Mouse (Mus musculus): ENCODE measurements at regions not wholly inside any gene's neighbourhood (a gene's known extent, or its start where the extent isn't known, plus 50 kb on each side); places are given as distances from the start of the nearest gene placed in this dataset.

DNA sequence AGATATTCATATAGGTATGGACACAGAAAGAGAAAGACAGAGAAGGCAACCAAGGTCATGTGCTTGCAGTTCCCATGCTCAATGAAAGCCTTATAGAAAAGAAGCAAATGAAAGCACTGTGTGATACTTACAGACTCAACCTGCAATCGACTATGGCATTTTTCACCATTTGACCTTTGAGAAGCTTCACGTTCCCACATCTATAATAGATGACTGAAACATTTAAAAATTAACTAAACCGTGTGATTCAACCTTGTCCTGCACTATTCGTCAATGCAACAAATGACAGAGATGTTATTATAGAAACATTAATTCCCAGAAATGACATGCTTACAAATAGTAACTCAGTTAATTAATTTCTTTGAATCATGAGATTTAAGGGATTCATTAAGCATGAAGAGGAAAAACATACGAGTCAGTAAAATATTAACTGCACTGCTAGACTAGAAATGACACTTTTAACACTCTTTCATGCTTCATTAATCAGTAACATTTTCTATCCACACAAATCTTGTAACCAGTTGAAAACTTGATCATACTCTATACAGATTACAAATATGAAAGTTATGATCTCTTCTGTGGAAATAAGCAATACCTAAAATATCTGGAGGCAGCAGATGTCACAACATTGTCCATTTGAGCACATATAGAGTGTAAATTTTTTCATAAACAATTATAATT is 545.2 kb upstream of the N6amt1 start:
- no peak for DNase-seq (ENCODE audit: low read depth, low spot score)

DNA sequence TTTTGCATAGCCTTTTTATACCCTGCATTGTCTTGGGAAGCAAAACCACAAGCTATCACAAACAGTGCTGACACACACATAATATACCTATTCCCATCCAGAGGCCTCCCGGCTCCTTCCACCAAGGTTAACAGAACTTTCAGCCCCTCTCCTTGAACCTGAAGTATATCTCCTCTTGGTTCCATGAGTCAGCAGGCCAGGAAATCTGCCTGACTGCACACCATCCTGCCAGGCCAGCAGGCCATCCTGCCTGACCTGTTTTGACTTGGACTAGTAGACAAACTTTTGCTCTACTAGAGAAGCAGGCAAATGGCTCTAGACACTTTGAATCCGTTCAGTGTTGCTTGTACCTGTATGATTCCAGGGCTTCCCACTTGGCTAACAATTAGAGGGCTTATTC is 547.6 kb upstream of the N6amt1 start:
- DNase-seq (ENCODE audit: low read depth, low spot score): no peak

DNA sequence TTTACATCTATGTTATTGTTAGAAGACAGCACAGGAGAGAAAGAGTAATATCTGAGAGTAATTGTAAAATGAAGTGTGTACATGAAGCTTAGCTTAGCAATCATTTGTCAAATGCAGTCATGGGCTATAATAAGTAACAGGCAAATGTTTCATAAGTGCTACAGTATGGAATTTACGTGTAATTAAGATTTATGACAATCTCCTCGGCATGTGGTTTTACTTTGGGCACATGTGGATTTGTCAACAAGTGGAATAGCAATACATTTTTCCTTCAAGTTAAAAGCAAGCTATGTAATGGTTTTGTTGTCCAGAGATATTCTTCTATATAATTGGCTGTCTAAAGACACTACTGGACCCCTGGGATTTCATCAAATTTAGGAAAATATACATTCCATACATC is 577.9 kb upstream of the N6amt1 start:
- no peak for DNase-seq (ENCODE audit: low read depth, low spot score)

DNA sequence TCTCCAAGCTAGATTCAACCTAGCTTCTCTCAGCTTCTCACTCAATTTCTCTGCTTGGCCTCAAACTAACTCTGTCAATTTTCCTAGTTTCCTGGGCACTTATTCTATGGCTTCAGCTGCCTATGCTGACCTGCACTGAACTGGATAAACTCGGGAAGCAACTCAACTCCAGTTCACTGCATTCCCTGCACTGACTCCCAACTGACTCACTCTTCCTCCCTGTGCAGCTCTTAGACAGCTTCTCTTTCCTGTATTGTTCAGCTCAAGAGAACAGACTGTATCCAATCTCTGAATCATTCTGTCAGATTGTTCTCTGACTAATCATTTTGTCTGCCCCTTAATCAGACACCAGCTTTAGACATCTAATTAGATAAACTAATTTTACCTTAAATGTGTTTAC is 581.4 kb upstream of the N6amt1 start:
- DNase-seq (ENCODE audit: low read depth, low spot score): no peak

DNA sequence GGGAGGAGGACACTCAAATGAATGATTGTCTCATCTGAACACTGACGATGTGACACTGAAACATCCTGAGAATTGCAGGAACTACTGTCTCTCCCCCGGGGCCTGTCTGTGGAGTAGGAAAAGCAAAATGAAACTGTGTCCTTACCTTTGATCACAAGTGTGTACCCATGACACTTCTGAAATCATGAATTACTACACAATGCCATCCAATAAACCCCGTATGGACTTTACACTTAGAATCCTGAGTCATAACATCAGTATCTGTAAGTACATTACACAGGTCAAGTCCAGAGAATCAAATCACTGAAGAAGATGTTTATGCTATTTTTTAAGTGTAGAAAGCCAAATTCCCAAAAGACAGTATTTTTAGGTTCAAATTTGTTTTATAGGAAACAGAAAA is 585.1 kb upstream of the N6amt1 start:
- no peak for DNase-seq (ENCODE audit: low read depth, low spot score)

DNA sequence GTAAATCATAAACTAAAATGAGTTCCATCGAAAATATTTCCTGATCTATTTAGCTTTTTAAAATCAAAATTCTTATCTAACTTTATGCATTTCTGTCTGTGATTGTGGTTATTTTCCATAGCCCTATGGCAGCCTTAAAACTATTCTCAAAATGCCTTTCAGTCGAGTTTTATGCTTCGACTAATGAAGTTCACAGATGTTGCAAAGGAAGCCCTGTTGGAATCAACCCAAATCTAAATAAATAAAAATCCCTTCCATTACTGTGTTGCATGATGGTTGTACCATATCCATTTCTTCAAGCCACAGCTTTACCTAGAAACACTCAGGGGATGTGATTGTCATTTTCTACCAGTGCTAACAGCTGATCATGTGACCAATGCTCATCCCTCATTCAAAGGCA is 585.6 kb upstream of the N6amt1 start:
- no peak for DNase-seq (ENCODE audit: low read depth, low spot score)

DNA sequence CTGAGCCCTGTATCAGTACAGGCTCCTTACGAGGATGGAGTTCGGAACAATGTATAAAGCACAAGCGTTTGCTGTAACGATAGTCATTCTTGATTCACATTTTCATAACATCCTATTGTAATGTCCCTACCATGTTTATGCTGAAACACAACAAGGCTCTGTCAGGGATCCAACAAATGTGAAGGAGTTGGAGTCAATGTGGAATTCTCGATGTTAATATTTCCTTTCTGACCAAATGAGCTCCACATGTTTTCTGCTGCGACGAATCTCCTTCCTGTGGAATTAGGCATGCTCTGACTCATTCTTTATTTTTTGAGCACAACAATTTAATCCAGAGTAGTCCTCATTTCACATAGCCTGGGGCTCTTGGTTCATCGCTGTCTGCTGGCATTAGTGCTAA is 588.0 kb upstream of the N6amt1 start:
- no peak for DNase-seq (ENCODE audit: low read depth, low spot score)

DNA sequence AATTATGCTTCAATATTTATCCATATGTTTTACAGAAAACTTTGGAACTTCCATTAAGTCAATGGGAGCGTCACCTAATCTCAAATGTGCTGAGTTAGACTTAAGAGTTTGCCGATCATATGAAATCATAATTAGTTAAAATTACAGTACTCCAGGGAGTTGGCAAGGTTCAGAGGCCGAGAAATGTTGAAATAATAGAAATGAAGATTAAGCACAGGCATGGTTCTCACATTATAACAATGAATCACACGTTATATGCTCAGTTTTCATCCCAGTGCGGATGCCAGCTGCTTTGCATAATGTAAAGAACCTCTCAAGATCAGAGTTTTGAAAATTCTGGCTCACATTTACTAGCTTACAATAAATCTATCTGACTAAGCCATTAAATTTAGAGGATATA is 612.7 kb upstream of the N6amt1 start:
- DNase-seq (ENCODE audit: low read depth, low spot score): no peak

DNA sequence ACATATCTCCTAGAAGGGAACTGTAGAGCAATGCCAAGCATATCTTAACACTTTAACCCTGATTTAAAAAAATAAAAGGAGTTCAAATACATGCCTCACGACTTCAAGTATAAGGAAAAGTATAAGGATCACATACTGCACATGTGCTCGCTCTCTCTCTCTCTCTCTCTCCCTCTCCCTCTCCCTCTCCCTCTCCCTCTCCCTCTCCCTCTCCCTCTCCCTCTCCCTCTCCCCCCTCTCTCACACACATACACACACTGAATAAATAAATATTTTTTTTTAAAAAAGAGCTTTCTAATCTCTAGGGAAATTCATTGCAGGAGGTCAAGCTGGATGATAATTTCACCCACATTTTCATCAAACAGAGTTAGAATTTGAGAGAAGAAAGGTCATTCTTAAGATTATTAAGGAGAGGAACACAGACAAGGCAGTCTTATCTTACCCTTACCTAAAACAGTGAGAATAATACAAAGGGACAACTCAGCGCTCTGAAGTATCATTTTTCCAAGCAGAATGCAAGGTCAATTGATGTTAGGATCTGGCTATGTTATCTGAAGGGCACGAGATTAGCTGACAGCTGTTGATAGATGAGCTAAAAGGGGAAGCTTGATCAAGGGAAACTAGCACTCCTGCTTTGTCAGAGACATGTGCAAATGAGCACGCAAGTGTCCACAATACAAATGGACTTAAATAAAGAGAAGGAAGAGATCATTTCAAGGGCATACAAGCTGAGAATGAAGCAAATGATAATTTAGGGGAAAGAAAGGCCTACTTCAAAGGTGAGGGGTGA is 634.8 kb upstream of the N6amt1 start:
- no peak for DNase-seq (ENCODE audit: low read depth, low spot score)

DNA sequence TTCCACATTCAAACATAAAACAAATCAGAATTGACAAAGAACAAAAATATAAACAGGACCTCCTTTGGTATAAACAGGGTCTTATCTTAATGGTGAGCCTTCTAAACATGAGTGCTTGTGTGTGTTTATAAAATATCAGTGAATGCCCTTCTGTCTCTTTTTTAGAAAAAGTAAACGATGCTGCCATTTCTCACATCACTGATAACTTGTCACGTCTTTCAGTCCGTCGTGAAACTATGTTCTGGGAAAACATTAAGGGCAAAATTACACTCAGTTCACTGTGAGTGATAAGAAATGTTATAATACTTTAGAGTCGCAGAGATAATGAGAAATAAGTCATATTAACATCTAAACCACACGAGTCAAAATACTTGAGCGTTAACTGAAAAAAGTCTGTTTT is 635.6 kb upstream of the N6amt1 start:
- no peak for DNase-seq (ENCODE audit: low read depth, low spot score)

DNA sequence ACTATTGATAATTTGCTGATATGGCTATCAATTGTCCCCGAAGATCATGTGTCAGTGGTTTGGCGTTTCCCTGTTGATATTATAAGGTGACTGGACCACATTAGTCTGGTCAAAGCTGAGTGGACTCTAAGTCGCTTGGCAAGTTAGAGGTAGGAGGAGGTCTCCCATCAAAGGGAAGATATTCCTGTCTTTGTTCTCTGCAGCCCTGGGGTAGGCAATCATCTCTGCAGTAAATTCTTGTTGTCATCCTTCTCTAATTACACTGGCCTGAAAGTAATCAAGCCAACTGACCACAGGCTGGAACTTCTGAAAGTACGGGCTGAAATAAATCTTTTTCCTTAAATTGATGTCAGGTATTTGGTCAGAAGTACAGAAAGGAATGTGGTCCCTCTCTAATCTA is 652.3 kb upstream of the N6amt1 start:
- no peak for DNase-seq (ENCODE audit: low read depth, low spot score)

DNA sequence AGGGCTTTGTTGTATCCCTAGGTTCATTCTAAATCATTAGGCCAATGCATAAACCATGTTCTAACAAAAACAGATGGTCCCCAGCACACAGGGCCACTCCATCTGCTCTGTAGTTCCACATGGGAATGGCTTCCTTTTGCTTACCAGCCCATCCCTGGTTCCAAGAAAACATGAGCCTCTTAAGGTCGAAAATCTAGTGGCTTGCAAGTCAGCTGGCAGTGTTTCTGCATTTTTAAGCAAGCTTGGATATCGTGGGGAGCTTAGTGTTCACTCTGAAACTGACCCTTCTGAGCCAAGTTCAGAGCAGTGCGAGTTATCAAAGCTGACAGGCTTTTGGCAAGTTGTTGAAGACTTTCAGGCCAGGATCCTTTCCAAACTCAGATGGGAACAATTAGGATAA is 659.5 kb upstream of the N6amt1 start:
- DNase-seq (ENCODE audit: low read depth, low spot score): peak; percentile 4

DNA sequence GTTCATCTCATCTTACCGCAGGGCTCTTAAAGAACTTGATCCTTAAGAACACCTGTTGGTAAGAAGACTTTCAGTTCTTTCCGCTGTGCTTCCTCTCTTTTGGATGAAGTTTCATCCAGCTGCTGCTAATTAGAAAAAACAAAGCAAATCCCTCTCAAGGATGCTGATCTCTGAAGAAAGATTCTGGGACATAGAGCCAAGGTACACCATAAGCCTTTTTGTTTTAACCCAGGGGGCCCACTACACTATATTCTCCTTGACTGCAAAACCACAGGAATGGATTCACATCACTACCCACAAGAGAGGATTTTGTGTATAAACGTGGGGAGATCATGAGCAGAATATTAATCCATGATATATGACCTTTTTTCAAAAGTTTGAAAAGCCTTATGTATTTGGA is 694.8 kb upstream of the N6amt1 start:
- DNase-seq (ENCODE audit: low read depth, low spot score): no peak

DNA sequence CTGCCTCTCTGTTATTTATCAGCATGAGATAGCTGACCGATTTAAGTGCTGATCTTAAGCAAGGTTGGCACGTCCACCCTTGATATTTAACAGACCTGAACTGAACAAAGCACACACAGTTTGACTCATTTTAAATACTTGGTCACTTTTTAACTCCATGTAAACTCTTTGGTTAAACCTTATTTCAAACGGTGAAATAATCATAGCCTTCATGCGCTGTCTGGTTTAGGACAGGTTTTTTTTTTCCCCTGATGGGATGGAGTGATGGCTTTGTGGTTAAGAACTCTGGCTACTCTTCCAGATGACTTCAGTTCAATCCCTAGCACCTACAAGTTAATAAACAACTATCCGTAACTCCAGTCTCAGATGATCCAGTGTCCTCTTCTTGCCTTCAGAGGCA is 706.7 kb upstream of the N6amt1 start:
- DNase-seq (ENCODE audit: low read depth, low spot score): no peak

DNA sequence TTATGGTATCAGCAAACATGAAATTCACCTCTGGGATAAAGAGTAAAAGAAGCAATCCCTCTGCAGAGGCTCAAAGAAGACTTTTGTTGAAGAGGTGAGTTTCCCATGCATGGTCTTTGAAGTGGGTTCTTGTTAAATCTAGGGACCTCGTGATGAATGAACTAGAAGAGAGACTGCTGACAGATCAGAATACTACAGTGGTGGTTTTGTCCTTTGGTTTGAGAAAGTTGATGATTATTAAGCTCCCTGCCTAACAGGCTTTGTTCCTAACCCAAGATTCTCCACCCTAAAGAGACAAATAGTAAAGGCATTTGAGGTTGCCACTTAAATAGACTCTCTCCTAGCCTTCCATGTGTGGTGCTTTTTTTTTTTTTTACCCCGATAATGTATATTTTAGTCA is 707.2 kb upstream of the N6amt1 start:
- no peak for DNase-seq (ENCODE audit: low read depth, low spot score)

DNA sequence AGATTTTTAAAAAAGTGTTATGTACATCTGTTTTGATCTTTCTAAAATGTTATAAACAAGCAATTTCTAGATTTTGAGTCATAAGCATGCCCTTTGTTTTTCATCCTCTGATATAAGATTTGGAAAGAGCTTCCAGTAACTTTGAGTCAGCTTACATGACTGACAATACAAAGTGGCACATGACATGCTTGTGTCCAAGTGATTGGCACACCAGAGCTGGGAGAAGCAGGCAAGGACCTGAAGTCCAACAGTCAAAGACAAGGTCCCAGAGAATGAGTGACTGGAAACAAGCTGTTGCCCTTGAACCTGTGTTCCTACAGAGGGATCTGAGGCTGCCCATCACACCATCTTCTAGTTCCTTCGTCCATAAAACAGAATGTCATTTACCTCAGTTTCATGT is 708.5 kb upstream of the N6amt1 start:
- DNase-seq (ENCODE audit: low read depth, low spot score): no peak

DNA sequence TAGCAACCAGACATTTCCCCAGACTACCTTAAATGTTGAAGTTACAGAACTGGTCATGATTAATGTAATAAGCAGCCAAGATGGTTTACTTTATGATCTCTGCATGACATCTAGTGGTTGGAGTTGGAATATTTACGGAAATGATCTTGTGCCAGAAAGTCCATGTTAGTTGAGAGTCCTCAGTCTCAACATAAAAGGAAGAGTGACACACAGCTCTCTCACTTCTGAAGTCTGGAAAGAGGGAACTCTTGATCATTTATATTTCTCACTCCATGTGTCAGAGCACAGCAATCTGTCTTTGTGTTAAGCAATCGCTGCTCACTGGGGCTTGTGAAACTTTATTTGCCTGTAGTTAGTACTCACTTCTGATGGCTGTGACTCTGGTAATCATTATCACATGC is 709.1 kb upstream of the N6amt1 start:
- DNase-seq (ENCODE audit: low read depth, low spot score): peak; percentile 58

DNA sequence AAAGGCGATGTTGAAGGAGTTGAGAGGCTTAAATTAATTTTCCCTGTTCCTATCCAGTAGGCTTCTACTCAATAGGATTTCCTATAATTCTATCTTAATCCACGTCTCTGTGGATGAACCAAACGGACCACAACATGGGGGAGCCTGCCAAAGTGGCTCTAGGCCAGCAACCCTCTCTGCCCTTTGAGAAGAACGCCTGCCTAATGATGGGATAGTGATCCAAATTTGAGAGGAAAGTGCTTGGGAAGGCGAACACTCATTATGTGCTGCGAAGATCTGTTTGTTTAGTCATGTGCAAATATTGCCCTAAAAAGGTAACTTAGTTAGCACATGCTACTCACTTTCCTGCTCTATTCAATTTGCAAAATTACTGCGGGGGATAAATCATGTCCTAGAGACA is 702.5 kb upstream of the Adamts5 start:
- DNase-seq (ENCODE audit: low read depth, low spot score): no peak

DNA sequence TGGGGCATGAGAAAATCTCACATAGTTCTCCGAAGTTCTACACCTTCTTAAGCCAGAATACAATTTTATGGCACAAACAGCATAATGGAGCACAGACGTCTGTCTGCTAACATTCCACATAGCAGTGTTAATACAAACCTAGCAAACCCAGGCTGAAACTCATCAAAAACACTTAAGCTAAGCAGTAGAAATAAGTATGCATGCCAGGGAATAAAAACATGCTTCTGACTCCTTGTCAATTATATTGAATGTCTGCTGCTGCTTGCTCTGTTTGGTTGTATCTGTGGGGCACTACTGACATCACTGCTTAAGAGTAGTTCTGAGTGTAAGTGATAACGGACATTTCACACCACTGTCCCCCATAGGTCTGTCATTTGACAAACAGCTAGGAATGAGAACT is 693.4 kb upstream of the Adamts5 start:
- no peak for DNase-seq (ENCODE audit: low read depth, low spot score)

DNA sequence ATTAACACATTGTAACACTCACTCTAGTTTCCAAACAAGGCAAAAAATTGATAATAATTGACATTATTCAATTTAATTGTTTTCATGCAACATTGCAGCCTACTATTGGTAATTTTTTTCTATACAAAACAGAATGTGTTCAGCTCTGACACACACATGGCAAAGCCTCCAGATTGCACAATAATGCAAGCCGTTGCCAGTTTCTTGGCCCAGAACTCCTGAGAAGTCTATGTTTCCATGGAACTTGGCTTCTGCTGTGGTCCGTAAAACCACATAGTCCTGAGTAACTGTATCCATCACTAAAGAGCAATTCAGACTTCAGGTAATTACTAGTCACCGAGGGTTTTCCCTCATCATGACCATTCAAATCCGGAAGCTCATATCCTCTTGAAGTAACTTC is 684.4 kb upstream of the Adamts5 start:
- no peak for DNase-seq (ENCODE audit: low read depth, low spot score)

DNA sequence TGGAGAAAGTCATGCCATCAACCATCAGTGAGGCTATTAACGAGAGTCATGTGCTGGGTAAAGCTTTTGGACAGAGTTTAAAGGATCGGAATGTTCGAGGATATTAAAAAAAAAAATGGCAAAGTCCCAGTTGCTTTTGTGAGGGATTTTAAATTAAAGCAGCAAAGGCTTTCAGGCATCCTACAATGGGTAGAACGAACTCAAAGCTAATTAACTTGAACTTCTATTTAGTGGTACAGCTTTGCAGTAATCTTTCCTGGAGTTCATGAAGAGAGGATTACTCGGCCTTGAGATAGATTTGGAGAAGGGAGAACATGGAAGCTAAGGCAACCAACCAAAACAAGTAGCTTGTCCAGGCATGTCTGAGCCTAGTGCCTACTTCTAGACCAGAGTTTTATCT is 676.7 kb upstream of the Adamts5 start:
- DNase-seq (ENCODE audit: low read depth, low spot score): no peak

DNA sequence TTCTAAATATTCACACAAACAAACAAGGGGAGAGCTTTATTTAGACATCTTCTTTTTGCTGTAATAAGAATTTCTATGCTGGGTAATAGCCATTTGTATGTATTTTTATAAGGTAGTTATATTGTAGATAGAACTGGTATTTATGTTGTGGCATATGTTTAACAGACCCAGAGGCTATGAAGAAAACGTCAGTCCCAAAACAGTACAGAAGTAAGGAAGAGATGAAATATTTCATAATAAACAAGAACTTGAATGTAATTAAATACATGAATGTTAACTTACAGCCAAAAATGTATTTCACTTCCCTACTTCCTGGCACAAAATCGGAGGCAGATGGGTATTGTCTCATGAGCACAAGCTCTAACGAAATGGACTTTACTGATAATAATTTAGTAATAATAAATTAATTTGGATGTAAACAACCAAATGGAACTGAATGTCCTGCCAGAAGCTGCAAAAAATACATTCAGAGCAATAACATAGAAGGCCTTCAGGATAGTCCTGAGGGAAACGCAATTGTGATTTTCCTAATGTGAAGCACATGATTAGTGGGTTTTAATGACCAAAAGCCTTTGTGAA is 645.9 kb upstream of the Adamts5 start:
- no peak for DNase-seq (ENCODE audit: low read depth, low spot score)

DNA sequence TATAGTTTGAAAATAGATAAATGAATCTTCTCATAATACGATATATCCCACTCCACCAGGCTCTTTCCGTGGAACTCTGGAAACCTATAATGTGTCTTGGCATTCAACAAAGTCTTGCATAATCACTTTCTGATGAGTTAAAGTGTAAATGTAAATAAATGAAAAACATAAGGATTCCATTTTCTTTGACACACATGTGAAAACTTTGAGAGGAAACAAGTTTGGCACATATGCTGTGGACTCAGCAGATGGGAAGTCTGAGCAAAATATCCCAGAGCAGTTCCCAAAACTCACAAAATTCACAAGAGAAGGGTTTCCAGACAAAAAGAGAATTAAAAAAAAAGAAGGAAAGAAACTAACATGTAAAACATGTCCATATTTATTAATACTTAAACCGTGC is 645.3 kb upstream of the Adamts5 start:
- DNase-seq (ENCODE audit: low read depth, low spot score): no peak
